Mouse (Mus musculus) frontal cortex, postnatal 10 days (tissue): ENCODE results near the gene Ipmk.

Source experiments
- DNase-seq, 2 experiments: peaks; one replicate each; pipeline ENCODE4 v3.0.0; 2022; ENCODE audit warnings: low spot score in 2 of 2, mixed read lengths in 1 of 2

The Ipmk gene

DNA sequence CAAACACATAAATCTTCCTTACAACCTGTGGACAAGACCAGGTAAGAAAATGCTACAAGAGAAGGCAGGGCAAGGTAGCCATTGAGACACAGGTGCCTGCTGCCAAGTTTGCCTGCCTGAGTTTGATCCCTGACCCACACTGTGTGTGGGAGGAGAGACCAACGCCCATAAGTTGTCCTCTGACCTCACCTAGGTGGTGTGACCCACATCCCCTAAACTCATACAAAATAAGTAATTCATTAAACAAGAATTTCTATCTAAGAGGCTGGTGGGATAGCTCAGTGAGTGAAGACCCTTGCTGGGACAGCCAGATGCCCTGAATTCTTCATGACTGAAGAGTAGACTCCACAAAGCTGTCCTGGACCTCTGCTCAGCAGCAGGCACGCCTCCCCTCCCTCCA lies 7.4 kb upstream of the Ipmk start:
- no peak for DNase-seq

DNA sequence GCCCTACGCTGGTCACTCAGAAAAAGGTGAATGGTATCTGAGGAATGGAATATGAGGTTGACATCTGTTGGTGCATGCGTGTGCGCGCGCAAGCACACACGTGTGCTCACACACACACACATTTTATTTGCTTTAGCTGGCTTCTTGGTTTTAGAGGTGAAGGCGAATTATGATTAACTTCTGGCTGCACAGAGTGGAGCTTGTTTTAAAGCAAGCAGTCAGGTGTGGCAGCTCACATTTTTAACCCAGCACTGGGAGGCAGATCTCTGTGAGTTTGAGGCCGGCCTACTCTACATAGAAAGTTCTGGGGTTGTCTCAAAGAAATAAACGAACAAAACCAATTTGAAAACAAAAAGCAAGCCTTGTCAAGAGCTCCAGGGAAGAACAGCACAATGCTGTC lies 6.3 kb upstream of the Ipmk start:
- DNase-seq, result no peak

DNA sequence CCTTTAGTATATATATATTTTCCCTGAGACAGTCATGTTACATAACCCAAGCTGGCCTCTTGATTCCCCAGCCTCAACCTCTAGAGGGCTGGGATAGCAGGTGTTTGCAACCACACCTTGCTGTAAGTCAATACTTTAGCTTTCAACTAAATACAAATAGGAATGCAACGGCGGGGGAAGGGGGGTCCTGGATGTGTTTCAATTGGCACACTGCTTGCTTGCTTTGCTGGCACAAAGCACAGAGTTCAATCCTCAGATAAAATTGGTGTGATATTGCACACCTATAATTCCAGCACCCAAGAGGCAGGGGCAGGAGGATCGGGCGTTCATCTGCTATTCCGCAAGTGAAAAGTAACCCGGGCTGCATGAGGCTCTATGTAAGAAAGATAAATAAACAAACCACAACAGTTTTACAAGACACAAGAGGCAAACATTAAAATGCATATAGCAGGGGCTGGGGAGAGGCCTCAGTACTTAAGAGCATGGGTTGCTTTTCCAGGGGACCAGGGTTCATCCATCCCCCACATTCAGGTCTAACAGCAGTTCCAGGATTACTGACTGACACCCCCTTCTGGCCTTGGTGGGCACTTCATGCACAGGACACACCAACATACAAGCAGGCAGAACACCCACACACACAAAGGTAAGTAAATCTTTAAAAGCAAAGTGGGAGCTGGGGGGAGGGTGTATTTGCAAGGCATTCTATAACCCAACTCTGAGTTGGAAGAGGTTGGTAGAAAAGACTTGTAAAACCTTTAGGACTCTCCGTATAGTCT lies 5.3 kb upstream of the Ipmk start:
- no peak for DNase-seq

DNA sequence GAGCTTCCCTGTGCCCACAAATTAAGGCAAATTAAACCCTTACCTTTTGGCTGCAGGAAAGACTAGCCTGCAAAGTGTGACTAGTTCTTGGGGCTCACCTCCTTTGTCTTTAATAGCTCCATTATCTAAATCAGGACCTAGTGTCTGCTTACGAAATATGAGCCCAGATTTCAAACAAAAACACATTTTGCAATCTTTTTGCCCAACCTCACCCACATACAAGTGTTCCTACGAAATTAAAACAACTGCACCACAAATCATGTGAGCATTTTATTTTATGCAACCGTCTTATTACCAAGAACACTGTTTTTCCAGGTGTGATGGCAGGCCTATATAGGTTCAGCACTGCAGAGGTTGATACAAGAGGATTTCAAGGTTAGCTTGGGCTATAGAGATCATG lies 4.4 kb upstream of the Ipmk start:
- DNase-seq, result no peak

GRCm38 (mm10) chr10:71343567-71344265 lies 3.8 kb upstream of the Ipmk start:
- no peak for DNase-seq

- DNase-seq, result peak; percentile 88 to 92
Observed at GRCm38 (mm10) chr10:71344579-71345143, 2.9 kb upstream of the Ipmk start, which contains the start of gene Cisd1. Gene Cisd1, minus strand, starts transcription at chr10:71344954.

DNA sequence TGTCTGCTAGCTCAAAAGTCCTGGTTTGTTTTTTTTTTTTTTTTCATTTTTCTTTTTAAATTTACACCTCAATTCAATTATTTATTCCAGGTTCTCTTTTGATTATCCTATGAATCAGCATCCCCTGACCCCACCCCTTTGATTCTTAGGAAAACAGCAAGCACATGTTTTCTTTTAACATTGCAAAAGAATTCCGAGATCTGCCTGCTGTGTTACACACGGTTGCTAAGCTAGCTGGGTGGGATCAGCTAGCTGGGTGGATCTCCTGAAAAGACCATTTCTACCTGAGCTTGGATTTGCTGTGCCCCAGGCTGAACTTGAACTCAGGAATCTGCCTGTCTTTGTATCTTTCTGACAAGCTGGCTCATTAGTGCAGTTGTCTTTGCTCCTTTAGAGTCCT lies 1.5 kb upstream of the Ipmk start:
- no peak for DNase-seq

GRCm38 (mm10) chr10:71346722-71347508 lies 648 bp upstream of the Ipmk start:
- peak in 1 of 2 experiments; percentile 65 for DNase-seq

- DNase-seq, result peak; percentile 40 to 46
Observed at GRCm38 (mm10) chr10:71347964-71348636, 537 bp downstream of the Ipmk start.

DNA sequence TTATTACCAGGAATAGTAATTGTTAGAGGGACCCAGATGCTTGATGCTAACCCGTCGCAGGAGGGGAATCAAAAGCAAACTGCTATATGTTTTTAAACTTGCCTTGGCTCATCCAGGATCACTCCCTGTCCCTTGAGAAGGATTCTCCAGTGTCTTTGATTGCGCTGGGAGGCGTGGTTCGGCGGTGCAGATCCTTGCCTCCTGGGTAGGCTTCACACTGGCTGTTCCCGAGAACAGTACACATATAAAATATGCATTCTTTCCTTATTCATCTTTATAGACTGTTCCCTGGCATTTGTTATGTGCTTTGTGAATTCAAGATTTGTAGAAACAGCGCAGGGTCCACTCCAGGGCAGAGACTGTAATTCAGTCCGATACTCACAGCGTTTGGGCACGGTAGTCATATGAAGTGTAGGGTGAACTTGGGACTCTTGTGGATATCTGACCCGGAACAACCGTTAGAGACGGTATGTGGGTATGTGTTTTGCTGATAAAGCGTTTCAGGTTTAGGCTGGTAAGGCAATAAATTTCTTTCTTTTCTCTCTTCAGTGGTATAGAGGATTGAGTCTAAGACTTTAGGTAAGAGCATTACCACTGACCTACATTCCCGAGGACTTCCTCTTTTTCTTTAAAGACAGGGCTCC lies 1.2 kb downstream of the Ipmk start:
- no peak for DNase-seq

DNA sequence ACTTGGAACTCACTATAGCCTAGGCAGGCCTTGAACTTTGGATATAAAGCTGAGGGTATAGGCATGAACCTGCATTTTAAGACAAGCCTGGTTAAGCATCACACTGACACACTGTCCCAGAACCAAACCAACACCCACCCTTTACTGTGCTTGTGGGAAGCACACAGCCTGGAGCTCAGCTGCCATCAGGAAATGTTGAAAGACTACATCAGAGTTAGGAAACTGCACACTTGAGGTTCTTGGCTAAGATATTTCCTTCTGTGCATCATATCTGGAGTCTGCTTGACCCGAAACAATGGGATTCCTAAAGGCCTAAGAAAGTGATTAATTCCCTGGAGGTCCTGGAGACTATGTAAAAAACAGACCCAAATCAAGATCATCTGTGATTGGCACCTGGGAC lies 1.7 kb downstream of the Ipmk start:
- DNase-seq, result no peak

DNA sequence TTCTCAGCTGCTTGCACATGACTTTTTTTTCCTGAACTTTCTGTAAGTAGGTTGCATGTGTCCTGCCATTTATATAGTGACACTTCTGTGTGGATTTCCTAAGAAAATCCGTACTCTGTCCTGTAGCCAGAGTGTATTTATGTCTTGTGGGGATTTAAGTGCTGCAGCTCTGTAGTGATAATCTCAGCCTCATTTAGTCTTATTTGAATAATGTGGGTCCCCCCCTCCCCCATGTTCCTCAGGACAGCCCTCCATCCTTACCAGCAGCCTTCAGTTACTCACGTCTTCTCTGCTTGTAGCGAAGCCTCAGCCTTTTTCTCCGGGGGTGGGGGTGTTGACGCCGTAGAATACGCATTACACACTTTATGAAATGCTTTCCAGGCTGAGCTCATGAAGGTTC lies 3.7 kb downstream of the Ipmk start:
- DNase-seq, result no peak

- DNase-seq, result no peak
Observed at GRCm38 (mm10) chr10:71353850-71354249, 6.3 kb downstream of the Ipmk start.

DNA sequence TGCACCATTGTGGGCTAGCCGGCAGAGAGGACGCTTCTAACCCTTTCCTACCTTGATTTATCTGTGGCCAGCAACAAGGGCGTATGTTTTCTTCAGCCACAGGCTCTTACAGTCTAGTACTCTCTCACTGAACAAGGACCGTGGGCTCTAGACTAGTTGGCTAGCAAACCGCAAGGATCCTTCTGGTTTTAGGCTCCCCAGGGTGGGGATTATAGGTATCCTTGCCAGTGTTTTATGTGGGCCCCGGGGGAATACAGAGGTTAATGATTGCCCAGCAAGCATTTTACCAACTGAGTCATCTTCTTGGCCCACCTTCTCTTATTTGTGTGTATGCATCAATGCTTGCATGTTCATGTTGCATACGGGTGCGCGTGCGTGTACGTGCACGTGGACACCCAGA lies 7.4 kb downstream of the Ipmk start:
- DNase-seq, result no peak

- no peak for DNase-seq
Observed at GRCm38 (mm10) chr10:71361044-71361443, 13.5 kb downstream of the Ipmk start.

DNA sequence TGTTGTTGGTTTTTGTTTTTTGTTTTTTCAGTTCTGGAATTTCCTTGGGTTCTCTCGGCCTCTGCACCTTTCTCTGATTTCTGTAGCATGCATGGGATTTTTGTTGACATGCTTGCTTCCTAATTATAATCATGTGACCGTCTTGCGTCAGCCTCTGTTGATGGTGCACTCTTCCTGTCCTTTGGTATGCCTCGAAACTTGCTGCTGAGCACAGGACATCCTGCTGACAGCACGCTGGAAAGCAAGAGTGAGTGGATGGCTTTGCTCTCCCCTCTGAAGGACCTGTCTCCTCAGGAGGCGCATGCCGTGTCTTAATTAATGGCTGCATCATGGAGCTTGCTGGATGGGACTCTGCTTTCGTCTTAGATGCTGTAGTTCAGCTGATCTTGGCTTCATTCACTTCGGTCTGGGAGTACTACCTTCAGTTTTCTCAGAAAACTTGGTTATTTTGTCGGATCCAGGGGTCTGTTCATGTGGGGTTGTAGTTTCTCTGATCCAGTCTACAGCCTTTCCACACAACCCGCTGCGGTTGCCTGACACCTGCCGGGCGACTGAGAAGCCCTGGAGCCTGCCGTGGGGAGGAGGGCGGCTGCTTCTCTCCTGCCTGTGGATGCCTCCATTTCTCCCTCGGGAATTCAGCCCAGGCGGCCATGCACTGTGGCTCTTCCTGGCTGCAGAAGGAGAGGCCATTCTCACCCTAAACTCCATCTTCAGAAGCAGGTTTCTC lies 14.4 kb downstream of the Ipmk start:
- no peak for DNase-seq

GRCm38 (mm10) chr10:71363440-71363839 lies 15.9 kb downstream of the Ipmk start:
- no peak for DNase-seq

GRCm38 (mm10) chr10:71363858-71364257 lies 16.3 kb downstream of the Ipmk start:
- DNase-seq, result no peak

GRCm38 (mm10) chr10:71368128-71368940 lies 20.8 kb downstream of the Ipmk start:
- DNase-seq, result no peak

DNA sequence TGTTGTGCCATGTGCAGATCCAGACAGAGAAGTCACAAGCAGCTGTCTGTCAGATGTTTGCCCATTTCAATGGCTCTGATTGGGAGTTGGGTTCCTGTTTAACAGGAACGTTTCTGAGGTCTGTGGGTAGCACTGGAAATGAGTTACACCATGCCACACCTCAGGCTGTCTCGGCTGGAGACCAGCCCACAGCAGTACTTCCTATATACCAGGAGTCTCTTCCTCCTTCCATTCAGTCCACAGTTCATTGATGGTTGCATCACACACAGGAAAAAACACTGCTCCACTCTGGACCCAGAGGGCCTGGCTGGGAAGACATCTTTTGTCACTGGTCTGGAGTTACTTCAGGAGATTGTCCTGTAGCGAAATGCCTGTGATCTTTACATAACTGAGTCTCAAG lies 21.9 kb downstream of the Ipmk start:
- no peak for DNase-seq
